Mouse (Mus musculus) CH12.LX (cell line): ENCODE results near the gene Tmem189. TPM values are rescaled to one million over a fixed set of nuclear protein-coding genes. Genes with fewer than 3 reads are reported as not detected.
A peak's percentile ranks its signal among the peaks of the same experiment; 100 is the strongest.

ENCODE experiments used
- DNase-seq: peaks from one replicate; pipeline ENCODE4 v3.0.0-alpha.2; 2013; ENCODE audit errors: extremely low read depth
- H3K27ac ChIP-seq: 2 replicates; pipeline ENCODE4 v1.5.1; 2012; ENCODE audit warnings: low read depth, mild to moderate bottlenecking, control low read depth, moderate library complexity; ENCODE audit not compliant: insufficient read depth
- H3K27me3 ChIP-seq: replicated peaks from 2 replicates; pipeline ENCODE3; 2012; ENCODE audit warnings: inconsistent platforms
- H3K36me3 ChIP-seq, 2 experiments: replicated peaks in 1 of 2; 2 replicates each; pipeline versions ENCODE3 to v1.6.1; 2012; ENCODE audit warnings: inconsistent platforms in 1 of 2, low read length in 1 of 2, mild to moderate bottlenecking in 1 of 2, mixed read lengths in 1 of 2, moderate library complexity in 1 of 2; ENCODE audit not compliant: control insufficient read depth in 1 of 2, insufficient read depth in 1 of 2
- H3K4me1 ChIP-seq, 2 experiments: 2 replicates each; pipeline ENCODE4 v1.6.1; 2012; ENCODE audit warnings: inconsistent platforms in 1 of 2, moderate library complexity in 1 of 2; ENCODE audit not compliant: insufficient read depth in 2 of 2, control insufficient read depth in 1 of 2
- H3K4me2 ChIP-seq: 2 replicates; pipeline ENCODE4 v1.6.1; 2012; ENCODE audit warnings: low read depth, mild to moderate bottlenecking, control low read depth; ENCODE audit not compliant: poor library complexity, insufficient read depth, severe bottlenecking
- H3K4me3 ChIP-seq, 3 experiments: fragments of 150-350 bp in 1 of 3; sonication (generic) in 1 of 3; replicated peaks in 1 of 3; 2 replicates each; pipeline versions ENCODE3 to v1.5.1; 2011 to 2012; ENCODE audit warnings: low read depth in 2 of 3, low read length in 2 of 3, mild to moderate bottlenecking in 2 of 3, moderate library complexity in 2 of 3, control low read depth in 1 of 3, improper control_type of control experiment in 1 of 3, inconsistent platforms in 1 of 3, mixed read lengths in 1 of 3; ENCODE audit not compliant: poor library complexity in 1 of 3
- H3K79me2 ChIP-seq: replicated peaks from 2 replicates; pipeline ENCODE4 v1.6.1; 2012; ENCODE audit warnings: mild to moderate bottlenecking, moderate library complexity; ENCODE audit not compliant: control insufficient read depth, poor library complexity, insufficient read depth, severe bottlenecking; ENCODE audit errors: extremely low read depth
- H3K9ac ChIP-seq: 2 replicates; pipeline ENCODE4 v1.6.1; 2012; ENCODE audit warnings: low read depth, mild to moderate bottlenecking, control low read depth, moderate library complexity; ENCODE audit not compliant: insufficient read depth
- H3K9me3 ChIP-seq: replicated peaks from 2 replicates; pipeline ENCODE3; 2012; ENCODE audit warnings: low read length, inconsistent platforms, mixed read lengths
- BHLHE40 ChIP-seq: IDR thresholded peaks from 2 replicates; pipeline ENCODE4 v1.6.1; 2011; ENCODE audit warnings: mild to moderate bottlenecking, low read depth, low read length, improper control_type of control experiment
- CHD2 ChIP-seq: IDR thresholded peaks from 2 replicates; pipeline ENCODE4 v1.6.1; 2011; ENCODE audit warnings: low read length, improper control_type of control experiment
- CTCF ChIP-seq, 2 experiments: IDR thresholded peaks in 1 of 2; conservative IDR thresholded peaks in 1 of 2; 2 replicates each; pipeline ENCODE4 v1.5.1; 2011 to 2012; ENCODE audit warnings: low read depth in 2 of 2, low read length in 2 of 2, improper control_type of control experiment in 1 of 2, inconsistent platforms in 1 of 2, mild to moderate bottlenecking in 1 of 2, moderate library complexity in 1 of 2
- E2F4 ChIP-seq: IDR thresholded peaks from 2 replicates; pipeline ENCODE4 v1.6.1; 2011; ENCODE audit warnings: low read depth, low read length, improper control_type of control experiment; ENCODE audit not compliant: insufficient replicate concordance
- ELF1 ChIP-seq: IDR thresholded peaks from 2 replicates; pipeline ENCODE4 v1.6.1; 2014; ENCODE audit warnings: low read depth, mild to moderate bottlenecking, inconsistent platforms, low read length, improper control_type of control experiment
- EP300 ChIP-seq: IDR thresholded peaks from 2 replicates; pipeline ENCODE4 v1.6.1; 2011; ENCODE audit warnings: low read length, improper control_type of control experiment
- GABPA ChIP-seq: IDR thresholded peaks from 2 replicates; pipeline ENCODE4 v1.6.1; 2012; ENCODE audit warnings: low read depth, low read length, improper control_type of control experiment, inconsistent platforms; ENCODE audit not compliant: insufficient replicate concordance
- HCFC1 ChIP-seq: IDR thresholded peaks from 2 replicates; pipeline ENCODE4 v1.6.1; 2012; ENCODE audit warnings: low read depth, mild to moderate bottlenecking, inconsistent platforms, low read length, improper control_type of control experiment
- IRF4 ChIP-seq: IDR thresholded peaks from 2 replicates; pipeline ENCODE4 v1.6.1; 2014; ENCODE audit warnings: low read depth, mild to moderate bottlenecking, inconsistent platforms, low read length, improper control_type of control experiment
- KAT2A ChIP-seq: IDR thresholded peaks from 2 replicates; pipeline ENCODE4 v1.6.1; 2012; ENCODE audit warnings: low read length, improper control_type of control experiment, inconsistent platforms; ENCODE audit not compliant: insufficient replicate concordance
- MAZ ChIP-seq: IDR thresholded peaks from 2 replicates; pipeline ENCODE4 v1.6.1; 2012; ENCODE audit warnings: low read depth, mild to moderate bottlenecking, inconsistent platforms, low read length, improper control_type of control experiment, moderate library complexity
- MEF2A ChIP-seq: IDR thresholded peaks from 2 replicates; pipeline ENCODE4 v1.6.1; 2014; ENCODE audit warnings: low read depth, mild to moderate bottlenecking, inconsistent platforms, low read length, improper control_type of control experiment, borderline replicate concordance
- MXI1 ChIP-seq: IDR thresholded peaks from 2 replicates; pipeline ENCODE4 v1.6.1; 2011; ENCODE audit warnings: mild to moderate bottlenecking, low read depth, low read length, improper control_type of control experiment
- MYC ChIP-seq: IDR thresholded peaks from 2 replicates; pipeline ENCODE4 v1.6.1; 2011; ENCODE audit warnings: low read depth, mild to moderate bottlenecking, improper control_type of control experiment, low read length
- NELFE ChIP-seq: IDR thresholded peaks from 2 replicates; pipeline ENCODE4 v1.6.1; 2011; ENCODE audit warnings: low read depth, low read length, improper control_type of control experiment
- NRF1 ChIP-seq: IDR thresholded peaks from 2 replicates; pipeline ENCODE4 v1.6.1; 2014; ENCODE audit warnings: low read depth, mild to moderate bottlenecking, inconsistent platforms, low read length, improper control_type of control experiment, moderate library complexity
- PAX5 ChIP-seq: IDR thresholded peaks from 2 replicates; pipeline ENCODE4 v1.6.1; 2012; ENCODE audit warnings: low read length, inconsistent platforms, mixed read lengths
- RCOR1 ChIP-seq: conservative IDR thresholded peaks from 2 replicates; pipeline ENCODE4 v1.6.1; 2012; ENCODE audit warnings: low read depth, mild to moderate bottlenecking, inconsistent platforms, low read length, improper control_type of control experiment
- SIN3A ChIP-seq: IDR thresholded peaks from 2 replicates; pipeline ENCODE4 v1.6.1; 2012; ENCODE audit warnings: low read length, improper control_type of control experiment, inconsistent platforms
- TBP ChIP-seq: conservative IDR thresholded peaks from 2 replicates; pipeline ENCODE4 v1.6.1; 2011; ENCODE audit warnings: low read depth, low read length, improper control_type of control experiment
- TCF12 ChIP-seq: IDR thresholded peaks from 2 replicates; pipeline ENCODE4 v1.6.1; 2014; ENCODE audit warnings: low read depth, mild to moderate bottlenecking, inconsistent platforms, low read length, improper control_type of control experiment
- ZKSCAN1 ChIP-seq: IDR thresholded peaks from 2 replicates; pipeline ENCODE4 v1.6.1; 2012; ENCODE audit warnings: low read depth, inconsistent platforms, low read length, improper control_type of control experiment, borderline replicate concordance
- ZNF384 ChIP-seq: IDR thresholded peaks from 2 replicates; pipeline ENCODE4 v1.6.1; 2012; ENCODE audit warnings: low read depth, low read length, improper control_type of control experiment, inconsistent platforms
- dilution Hi-C: fragments of 300-500 bp; cut with MboI; formaldehyde crosslinking; loops from 2 replicates; pipeline ENCODE4 v1.14.3; 2020; ENCODE audit warnings: low sequenced_read_pairs; ENCODE audit not compliant: extremely low pct_unique_long_range_greater_than_20kb, extremely low pct_ligation_motif_present
- in situ Hi-C: fragments of 300-500 bp; cut with MboI; formaldehyde crosslinking; loops from 3 replicates; pipeline ENCODE4 v1.14.3; 2019; ENCODE audit warnings: low sequenced_read_pairs, low pct_ligation_motif_present, low pct_unique_long_range_greater_than_20kb, mixed read lengths
- polyA plus RNA-seq: library from polyadenylated mRNA; unstranded; fragments of >175 nt; gene quantifications from 2 replicates; pipeline ENCODE4 v1.2.1, GENCODE M21; 2012; ENCODE audit warnings: low read depth; ENCODE audit not compliant: insufficient read length
- total RNA-seq, 2 experiments: library from RNA; depleted of rRNA; stranded (reverse); fragments of 300-350 nt in 1 of 2; fragments of >200 nt in 1 of 2; gene quantifications; 2 replicates each; pipeline ENCODE4 v1.2.3; 2012 to 2014

Gene Tmem189
- total and polyA plus RNA-seq, 3 experiments = 27.9 to 30.9 (median 29.5) TPM

DNA sequence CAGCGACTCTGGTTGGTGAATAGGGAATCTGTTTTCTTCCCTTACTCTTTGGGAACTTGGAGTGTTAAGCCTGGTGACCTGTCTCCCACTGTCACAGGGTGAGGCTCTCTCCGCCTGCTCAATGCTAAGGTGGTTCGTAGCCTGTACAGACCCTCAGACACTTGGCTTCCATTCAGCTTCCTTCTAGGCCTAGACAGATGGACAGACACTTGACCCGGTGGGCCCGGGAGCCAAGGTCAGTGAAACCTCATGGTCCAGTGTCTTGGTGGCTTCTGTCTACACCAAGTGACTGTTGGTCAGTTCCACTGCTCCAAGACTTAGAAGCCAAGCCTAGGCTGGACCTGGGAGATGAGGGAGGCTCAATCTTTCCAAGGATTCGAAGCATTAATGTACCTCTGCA, 1.8 kb upstream of the Tmem189 start:
- H3K4me2 ChIP-seq = peak overlapping the region; percentile 48; the same call in 1 of the 2 replicates
- H3K27me3 ChIP-seq = peaks cover 73% of the 10 kb centered on the region
- no peak overlapping the region for H3K27ac ChIP-seq
- DNase-seq = no peak
- no peaks in the 10 kb centered on the region for H3K36me3 ChIP-seq
- TF ChIP-seq TCF12 = no peak
- TF ChIP-seq ELF1 = no peak
- TF ChIP-seq IRF4 = no peak
- no peak for TF ChIP-seq NELFE
- no peak for TF ChIP-seq MXI1
- no peak for TF ChIP-seq MAZ
- TF ChIP-seq BHLHE40 = no peak
- no peak for TF ChIP-seq E2F4
- no peak for TF ChIP-seq CTCF (conservative IDR thresholded peaks at IDR 0.05 in 1 of 2, IDR thresholded peaks at IDR 0.05 in 1 of 2; ENCODE audit: low read depth in 2 of 2, low read length in 2 of 2)
- no peak for TF ChIP-seq NRF1
- TF ChIP-seq PAX5 = no peak
- TF ChIP-seq ZKSCAN1 = no peak
- TF ChIP-seq CHD2 = no peak
- no peak for TF ChIP-seq TBP
- no peak for TF ChIP-seq KAT2A
- no peak for TF ChIP-seq MYC
- no peak for TF ChIP-seq MEF2A
- TF ChIP-seq RCOR1 = no peak
- H3K9ac ChIP-seq = peak overlapping the region; percentile 72
- dilution Hi-C loops (loop anchor here (25.0 kb wide), 1 partner anchor 196 kb away; no protein-coding TSS in a partner anchor), in situ Hi-C loops (no loop called here)
- peaks cover 0 to 15% of the 10 kb centered on the region in 2 experiments; a peak in 3 of 4 replicates for H3K4me1 ChIP-seq
- H3K79me2 ChIP-seq = no peaks in the 10 kb centered on the region; the same call in 1 of the 2 replicates
- peaks cover 16% of the 10 kb centered on the region for H3K9me3 ChIP-seq
- peak overlapping the region in 1 of 3 experiments; percentile 64 for H3K4me3 ChIP-seq

DNA sequence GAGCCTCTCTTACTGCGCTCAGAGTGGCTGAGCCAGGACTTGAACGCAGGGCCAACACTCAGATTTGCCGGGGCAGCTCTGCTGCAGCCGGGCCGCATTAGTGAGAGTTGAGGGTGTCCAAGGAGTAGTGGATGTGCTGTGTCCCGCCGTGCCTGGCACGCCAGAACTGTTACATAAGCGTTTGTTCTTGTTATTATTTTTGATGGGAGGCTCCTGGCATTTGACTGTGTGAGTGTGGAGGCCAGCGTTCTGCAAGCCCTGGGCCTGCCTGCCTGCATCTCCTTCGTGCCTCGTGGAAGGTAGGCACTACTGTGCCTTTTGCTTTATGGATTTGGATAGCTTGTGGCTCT, 1.3 kb upstream of the Tmem189 start:
- peak overlapping the region; percentile 48 for H3K4me2 ChIP-seq
- TF ChIP-seq SIN3A (no peak), IRF4 (no peak), E2F4 (no peak), TCF12 (no peak), MAZ (no peak), KAT2A (no peak), HCFC1 (no peak), GABPA (no peak), ZNF384 (no peak), EP300 (no peak)
- H3K79me2 ChIP-seq = no peaks in the 10 kb centered on the region; the same call in 1 of the 2 replicates
- H3K4me3 ChIP-seq = peak overlapping the region in 2 of 3 experiments; percentile 44 to 64
- in situ Hi-C loops = no loop called here
- peaks cover 77% of the 10 kb centered on the region for H3K27me3 ChIP-seq
- no peak overlapping the region for H3K27ac ChIP-seq
- peaks cover 16% of the 10 kb centered on the region for H3K9me3 ChIP-seq
- H3K9ac ChIP-seq = peak overlapping the region; percentile 72
- H3K36me3 ChIP-seq = no peaks in the 10 kb centered on the region
- peaks cover 0 to 15% of the 10 kb centered on the region in 2 experiments; a peak in 3 of 4 replicates for H3K4me1 ChIP-seq
- dilution Hi-C loops = loop anchor here (25.0 kb wide), 1 partner anchor 196 kb away; no protein-coding TSS in a partner anchor
- no peak for DNase-seq
